Mouse (Mus musculus): Measurements from ENCODE around the gene Fmnl1.

- TF ChIP-seq CTCF (conservative IDR thresholded peaks at IDR 0.05; ENCODE audit: low read length) = no peak
- TF ChIP-seq NANOG (IDR thresholded peaks at IDR 0.05; ENCODE audit: borderline replicate concordance, low read length) = no peak
- TF ChIP-seq POU5F1 (IDR thresholded peaks at IDR 0.05; ENCODE audit: borderline replicate concordance, low read length) = no peak
These were observed 47.0 kb downstream of the Fmnl1 start, which contains the start of gene Spata32 for GRCm38 (mm10) chr11:103217790-103218516.

Data from E14TG2a.4 (cell line).